Mouse (Mus musculus): ENCODE measurements around the gene Mettl3.
A peak's percentile ranks its signal among the peaks of the same experiment; 100 is the strongest.
"Not testable (repeated sequence)": the region's sequence is repeated elsewhere in the genome, so short reads cannot be mapped to it uniquely, and the experiment has no call there.

- TF ChIP-seq CTCF (IDR thresholded peaks at IDR 0.05; ENCODE audit: low read depth): peak; percentile 36; the same call in 1 of the 2 replicates
- not testable (repeated sequence) for TF ChIP-seq EP300 (IDR thresholded peaks at IDR 0.05; ENCODE audit: low read depth)
These were observed 5.4 kb upstream of the Mettl3 start for GRCm38 (mm10) chr14:52310343-52310742.
